Mouse (Mus musculus) midbrain, embryonic 16.5 days (tissue): ENCODE measurements around the gene Tmbim7. TPM values are rescaled to one million over a fixed set of nuclear protein-coding genes. Genes with fewer than 3 reads are reported as not detected.

Source experiments
- ATAC-seq: fragments of 200-750 bp; cut with Nextera tagmentation; 2 replicates; pipeline ENCODE4 v1.8.0; 2017; ENCODE audit warnings: moderate TSS enrichment
- H3K27ac ChIP-seq: fragments of 300-500 bp; sonication (generic); 2 replicates; pipeline ENCODE4 v1.5.1; 2014; ENCODE audit warnings: mild to moderate bottlenecking, low read length, mixed read lengths
- H3K27me3 ChIP-seq: fragments of 300-500 bp; sonication (generic); 2 replicates; pipeline ENCODE4 v1.6.1; 2014; ENCODE audit warnings: low read depth, low read length, mixed read lengths; ENCODE audit not compliant: control insufficient read depth, insufficient read depth
- H3K36me3 ChIP-seq: fragments of 300-500 bp; sonication (generic); 2 replicates; pipeline ENCODE4 v1.6.1; 2014; ENCODE audit warnings: mild to moderate bottlenecking, low read length, moderate library complexity, mixed read lengths; ENCODE audit not compliant: control insufficient read depth, insufficient read depth
- H3K4me1 ChIP-seq: fragments of 300-500 bp; sonication (generic); 2 replicates; pipeline ENCODE4 v1.6.1; 2014; ENCODE audit warnings: mild to moderate bottlenecking, low read length, mixed read lengths; ENCODE audit not compliant: control insufficient read depth, insufficient read depth
- H3K4me2 ChIP-seq: fragments of 300-500 bp; sonication (generic); 2 replicates; pipeline ENCODE4 v1.6.1; 2014; ENCODE audit warnings: mild to moderate bottlenecking, low read length, mixed read lengths
- H3K4me3 ChIP-seq: fragments of 300-500 bp; sonication (generic); 2 replicates; pipeline ENCODE4 v1.5.1; 2014; ENCODE audit warnings: low read depth, mild to moderate bottlenecking, low read length, moderate library complexity, mixed read lengths
- H3K9ac ChIP-seq: fragments of 300-500 bp; sonication (generic); 2 replicates; pipeline ENCODE4 v1.6.1; 2014; ENCODE audit warnings: low read depth, low read length, mixed read lengths
- H3K9me3 ChIP-seq: fragments of 300-500 bp; sonication (generic); replicated peaks from 2 replicates; pipeline ENCODE4 v1.6.1; 2014; ENCODE audit warnings: mild to moderate bottlenecking, low read length, mixed read lengths; ENCODE audit not compliant: control insufficient read depth, poor library complexity, severe bottlenecking
- WGBS: fragments of 180-500 bp; shearing (Covaris S2); extraction: QIAGEN DNeasy Blood & Tissue Kit; methylation state at CpG from one replicate; pipeline ENCODE4 v1.1.7; 2014; 5-methylcytosine and 5-hydroxymethylcytosine counted together
- polyA plus RNA-seq: library from polyadenylated mRNA; unstranded; fragments of >200 nt; fragmentation: Nextera tagmentation; extraction: Ambion mirVana; gene quantifications from 2 replicates; pipeline ENCODE4 v1.2.1, GENCODE M21; 2015

Gene Tmbim7
- polyA plus RNA-seq, 1 experiment from 2014 or later, result not detected

DNA sequence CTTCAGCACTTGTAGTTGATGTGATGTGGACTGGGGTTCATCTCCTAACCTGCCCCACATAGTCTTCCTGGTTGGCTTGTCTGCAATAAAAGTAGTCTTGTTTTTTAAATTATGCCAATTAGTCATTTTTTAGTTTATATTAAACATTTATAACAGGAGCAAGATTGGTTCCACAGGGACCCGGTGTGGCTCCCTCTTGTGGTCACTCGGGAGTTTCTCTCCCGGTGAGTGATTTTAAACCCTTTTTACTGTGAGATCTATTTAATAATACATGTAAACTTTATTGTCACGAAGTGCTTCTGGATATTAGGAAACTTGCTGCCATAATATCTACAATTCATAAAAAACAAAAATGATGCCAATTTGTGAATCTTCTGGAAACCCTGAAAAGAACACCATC, 17.0 kb upstream of the Tmbim7 start:
- Histone ChIP-seq H3K36me3 (peaks cover 20% of the 10 kb centered on the region), H3K4me2 (no peak overlapping the region), H3K9ac (no peak overlapping the region), H3K9me3 (no peaks in the 10 kb centered on the region), H3K27ac (no peak overlapping the region), H3K27me3 (no peaks in the 10 kb centered on the region), H3K4me3 (no peak overlapping the region), H3K4me1 (no peaks in the 10 kb centered on the region)
- ATAC-seq, result no peak
- 74% methylated on average over 4 of the region's 4 CpGs for WGBS

DNA sequence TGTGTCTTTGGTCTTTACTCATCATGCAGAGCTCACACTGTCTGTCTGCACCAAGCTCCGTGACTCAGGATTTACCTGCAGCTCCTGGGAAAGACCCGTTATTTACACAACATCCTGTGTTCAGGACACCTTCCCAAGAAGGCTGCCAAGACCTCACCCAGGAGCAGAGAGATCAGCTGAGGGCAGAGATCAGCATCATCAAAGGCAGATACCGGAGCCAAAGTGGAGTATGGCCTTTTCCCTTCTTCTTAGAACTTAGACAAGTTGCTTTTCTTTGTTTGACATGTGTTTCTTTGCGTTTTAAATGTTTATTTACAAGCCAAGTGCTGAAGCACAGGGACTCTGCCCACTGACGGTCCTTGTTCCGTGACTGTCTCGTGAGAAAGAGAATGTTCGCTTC, 15.7 kb upstream of the Tmbim7 start:
- H3K27ac ChIP-seq, result no peak overlapping the region
- no peaks in the 10 kb centered on the region for H3K9me3 ChIP-seq
- H3K4me1 ChIP-seq, result no peaks in the 10 kb centered on the region
- peaks cover 15% of the 10 kb centered on the region for H3K36me3 ChIP-seq
- H3K9ac ChIP-seq, result no peak overlapping the region
- H3K4me3 ChIP-seq, result no peak overlapping the region
- no peak overlapping the region for H3K4me2 ChIP-seq
- no peaks in the 10 kb centered on the region for H3K27me3 ChIP-seq
- no peak for ATAC-seq
- WGBS, result 82% methylated on average over 8 of the region's 8 CpGs

- no peaks in the 10 kb centered on the region for H3K9me3 ChIP-seq
- no peaks in the 10 kb centered on the region for H3K27me3 ChIP-seq
- H3K4me1 ChIP-seq, result peaks cover 12% of the 10 kb centered on the region
- H3K4me2 ChIP-seq, result no peak overlapping the region
- H3K4me3 ChIP-seq, result no peak overlapping the region
- no peak overlapping the region for H3K9ac ChIP-seq
- no peak overlapping the region for H3K27ac ChIP-seq
- no peak for ATAC-seq
- 95% methylated on average over 6 of the region's 6 CpGs for WGBS
- H3K36me3 ChIP-seq, result peaks cover 9% of the 10 kb centered on the region
Measured at GRCm38 (mm10) chr5:3644621-3645020, 6.4 kb upstream of the Tmbim7 start.

- no peak overlapping the region for H3K9ac ChIP-seq
- H3K4me3 ChIP-seq, result no peak overlapping the region
- peaks cover 12% of the 10 kb centered on the region for H3K4me1 ChIP-seq
- H3K9me3 ChIP-seq, result no peaks in the 10 kb centered on the region
- H3K27ac ChIP-seq, result no peak overlapping the region
- no peak overlapping the region for H3K4me2 ChIP-seq
- no peak for ATAC-seq
- peaks cover 9% of the 10 kb centered on the region for H3K36me3 ChIP-seq
- H3K27me3 ChIP-seq, result no peaks in the 10 kb centered on the region
- 90% methylated on average over 6 of the region's 6 CpGs for WGBS
Measured at GRCm38 (mm10) chr5:3645326-3645725, 5.7 kb upstream of the Tmbim7 start.

DNA sequence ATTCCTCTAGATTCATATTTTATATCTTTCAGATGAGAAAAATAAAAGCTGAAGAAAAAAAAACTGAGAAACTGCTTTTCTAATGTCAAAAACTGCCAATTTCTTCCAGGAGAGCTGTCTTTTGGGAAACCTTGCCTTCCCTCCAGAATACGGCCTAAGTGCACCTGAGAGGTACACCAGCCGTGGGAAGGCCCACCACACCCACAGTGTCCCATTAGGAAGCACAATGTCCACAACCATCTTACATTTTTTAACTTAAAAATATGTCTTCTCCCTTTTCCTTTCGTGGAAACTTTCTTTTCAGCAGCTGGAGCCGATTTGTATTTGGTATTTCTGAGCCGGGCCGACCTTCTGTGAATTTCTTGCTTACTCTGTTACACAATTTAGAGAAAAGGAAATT, 4.4 kb upstream of the Tmbim7 start:
- peak overlapping the region; percentile 47; the same call in 1 of the 2 replicates for H3K9ac ChIP-seq
- peaks cover 6% of the 10 kb centered on the region for H3K36me3 ChIP-seq
- peak overlapping the region; percentile 98 for H3K4me3 ChIP-seq
- 23% methylated on average over 6 of the region's 6 CpGs for WGBS
- peak overlapping the region; percentile 58 for H3K4me2 ChIP-seq
- H3K27me3 ChIP-seq, result no peaks in the 10 kb centered on the region
- H3K9me3 ChIP-seq, result no peaks in the 10 kb centered on the region
- ATAC-seq, result no peak
- H3K27ac ChIP-seq, result no peak overlapping the region
- peaks cover 12% of the 10 kb centered on the region for H3K4me1 ChIP-seq

DNA sequence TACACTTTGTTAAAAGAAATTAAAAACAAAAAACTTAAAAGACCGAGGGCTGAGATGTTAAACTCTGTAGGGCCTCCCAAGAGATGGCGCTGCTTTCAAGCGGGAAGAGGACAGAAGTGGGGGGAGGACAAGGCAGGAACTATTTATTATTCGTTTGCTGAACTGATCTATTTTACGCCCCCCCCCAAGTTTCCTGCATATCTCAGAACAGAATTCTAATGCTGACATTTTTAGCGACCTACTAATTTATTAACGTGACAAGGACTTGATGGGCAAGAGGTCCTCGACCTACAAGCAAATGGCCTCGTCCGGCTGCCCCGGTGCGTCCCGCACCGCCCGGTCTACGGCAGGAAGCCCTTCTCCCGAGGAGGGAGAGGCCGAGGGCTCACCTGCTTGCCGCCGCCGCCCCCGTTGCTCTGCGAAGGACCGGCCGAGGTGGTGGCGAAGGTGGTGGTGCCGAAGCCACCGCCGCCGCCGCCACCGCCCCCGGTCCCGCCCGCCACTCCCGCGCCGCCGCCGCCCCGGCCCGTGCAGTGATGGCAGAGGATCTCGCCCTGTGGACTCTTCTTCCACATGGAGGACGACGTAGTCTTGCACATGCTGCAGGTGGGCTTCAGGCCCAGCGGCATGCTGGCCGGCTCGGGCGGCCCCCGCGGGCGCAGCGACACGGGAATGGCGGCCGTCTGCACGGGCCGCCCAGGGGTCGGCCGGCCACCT, 3.8 kb upstream of the Tmbim7 start:
- H3K9me3 ChIP-seq, result no peaks in the 10 kb centered on the region

DNA sequence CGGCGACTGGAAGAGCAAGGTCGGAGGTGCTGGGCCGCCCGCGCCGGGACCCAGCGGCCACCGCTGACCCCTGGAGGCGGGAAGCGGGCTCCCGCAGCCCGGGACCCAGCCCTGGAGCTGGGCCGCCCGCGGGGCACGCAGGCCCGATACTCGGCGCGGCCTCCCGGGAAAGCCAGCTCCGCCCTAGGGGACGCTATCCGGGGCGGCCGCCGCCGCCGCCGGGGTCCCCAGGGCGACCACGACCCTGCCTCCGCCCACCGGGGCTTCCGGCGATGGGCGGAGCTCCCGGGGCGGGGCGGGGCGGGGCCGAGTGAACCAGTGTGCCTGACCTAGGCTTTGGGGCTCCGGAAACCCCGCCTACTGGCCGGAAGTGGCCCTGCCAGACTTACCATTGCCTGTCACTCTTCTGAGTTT, 3.3 kb upstream of the Tmbim7 start:
- Histone ChIP-seq H3K27ac (peak overlapping the region; percentile 89), H3K4me3 (peak overlapping the region; percentile 98), H3K9ac (peak overlapping the region; percentile 95), H3K27me3 (no peaks in the 10 kb centered on the region), H3K4me1 (peaks cover 12% of the 10 kb centered on the region), H3K9me3 (no peaks in the 10 kb centered on the region), H3K4me2 (peak overlapping the region; percentile 58), H3K36me3 (peaks cover 6% of the 10 kb centered on the region)
- peak; percentile 95 for ATAC-seq
- 0% methylated on average over 20 of the region's 46 CpGs for WGBS

More for the DNA sequence above, 3.8 kb upstream of the Tmbim7 start:
- H3K36me3 ChIP-seq, result peaks cover 6% of the 10 kb centered on the region
- ATAC-seq, result peak; percentile 85
- peak overlapping the region; percentile 95 for H3K9ac ChIP-seq
- H3K4me1 ChIP-seq, result peaks cover 12% of the 10 kb centered on the region
- peak overlapping the region; percentile 98 for H3K4me3 ChIP-seq
- under 1% methylated on average over 50 of the region's 60 CpGs for WGBS
- H3K4me2 ChIP-seq, result peak overlapping the region; percentile 58
- no peaks in the 10 kb centered on the region for H3K27me3 ChIP-seq
- H3K27ac ChIP-seq, result peak overlapping the region; percentile 89

DNA sequence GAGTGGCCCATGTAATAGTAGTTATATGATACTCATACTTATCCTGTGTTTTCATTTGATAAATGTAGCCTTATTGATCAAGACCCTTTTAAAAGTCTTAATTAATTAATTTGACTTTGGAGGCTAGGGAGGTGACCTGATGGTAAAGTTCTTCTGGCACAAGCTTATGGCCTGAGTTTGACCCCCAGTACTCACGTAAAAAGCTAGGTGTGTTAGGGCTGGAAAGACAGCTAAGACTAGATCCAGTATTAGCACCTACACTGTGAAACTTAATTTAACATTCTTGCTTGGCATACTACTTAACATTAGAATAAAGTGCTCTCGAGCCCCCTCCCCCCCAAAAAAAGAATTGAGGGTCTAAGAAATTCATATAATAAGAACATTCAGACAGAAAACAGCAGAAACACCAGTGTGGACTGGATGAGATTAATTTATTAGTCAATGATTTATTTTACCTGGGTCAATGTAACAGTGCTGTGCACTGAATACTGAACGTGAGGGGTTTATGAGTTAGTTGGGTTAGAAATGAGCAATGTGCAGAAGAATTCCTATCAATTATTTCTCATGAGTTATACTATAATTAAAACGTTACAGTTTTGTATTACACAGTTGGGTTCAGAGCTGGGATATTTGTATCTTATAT, 2.7 kb upstream of the Tmbim7 start:
- WGBS, result 52% methylated on average over 4 of the region's 4 CpGs
- peaks cover 4% of the 10 kb centered on the region for H3K36me3 ChIP-seq
- H3K4me3 ChIP-seq, result peak overlapping the region; percentile 98; the same call in 1 of the 2 replicates
- H3K9ac ChIP-seq, result no peak overlapping the region
- ATAC-seq, result peak; percentile 47
- H3K4me1 ChIP-seq, result peaks cover 12% of the 10 kb centered on the region
- H3K27ac ChIP-seq, result no peak overlapping the region
- no peaks in the 10 kb centered on the region for H3K27me3 ChIP-seq
- H3K4me2 ChIP-seq, result peak overlapping the region; percentile 58
- no peaks in the 10 kb centered on the region for H3K9me3 ChIP-seq

- H3K36me3 ChIP-seq, result peaks cover 3% of the 10 kb centered on the region; the same call in 1 of the 2 replicates
- ATAC-seq, result no peak
- H3K27ac ChIP-seq, result no peak overlapping the region
- WGBS, result 71% methylated on average over 4 of the region's 4 CpGs
- H3K27me3 ChIP-seq, result no peaks in the 10 kb centered on the region
- H3K4me2 ChIP-seq, result no peak overlapping the region
- no peak overlapping the region for H3K4me3 ChIP-seq
- H3K9me3 ChIP-seq, result no peaks in the 10 kb centered on the region
- H3K4me1 ChIP-seq, result peaks cover 12% of the 10 kb centered on the region
- H3K9ac ChIP-seq, result no peak overlapping the region
Measured at GRCm38 (mm10) chr5:3648849-3649210, 2.2 kb upstream of the Tmbim7 start.
